Mouse (Mus musculus) heart, embryonic 16.5 days (tissue): ENCODE measurements around the gene Gpatch3. TPM values are rescaled to one million over a fixed set of nuclear protein-coding genes. Genes with fewer than 3 reads are reported as not detected.
A peak's percentile ranks its signal among the peaks of the same experiment; 100 is the strongest.

ENCODE experiments used
- ATAC-seq: fragments of 200-750 bp; cut with Nextera tagmentation; replicated peaks from 2 replicates; pipeline ENCODE4 v1.8.0; 2017; ENCODE audit warnings: moderate number of reproducible peaks; ENCODE audit not compliant: insufficient read depth, low FRiP score; ENCODE audit errors: extremely low read depth
- H3K27ac ChIP-seq: fragments of 300-500 bp; sonication (generic); 2 replicates; pipeline ENCODE4 v1.5.1; 2014; ENCODE audit warnings: mild to moderate bottlenecking, low read length, control low read depth, moderate library complexity
- H3K27me3 ChIP-seq: fragments of 300-500 bp; sonication (generic); 2 replicates; pipeline ENCODE4 v1.6.1; 2014; ENCODE audit warnings: low read length, mixed read lengths; ENCODE audit not compliant: control insufficient read depth, insufficient read depth
- H3K36me3 ChIP-seq: fragments of 300-500 bp; sonication (generic); 2 replicates; pipeline ENCODE4 v1.6.1; 2014; ENCODE audit not compliant: control insufficient read depth, insufficient read depth
- H3K4me1 ChIP-seq: fragments of 300-500 bp; sonication (generic); 2 replicates; pipeline ENCODE4 v1.6.1; 2014; ENCODE audit warnings: low read length, mixed read lengths; ENCODE audit not compliant: control insufficient read depth, insufficient read depth
- H3K4me2 ChIP-seq: fragments of 300-500 bp; sonication (generic); 2 replicates; pipeline ENCODE4 v1.6.1; 2014; ENCODE audit warnings: low read depth, mild to moderate bottlenecking, control low read depth, low read length
- H3K4me3 ChIP-seq: fragments of 300-500 bp; sonication (generic); 2 replicates; pipeline ENCODE4 v1.5.1; 2014; ENCODE audit warnings: mild to moderate bottlenecking, control low read depth, low read length
- H3K9ac ChIP-seq: fragments of 300-500 bp; sonication (generic); 2 replicates; pipeline ENCODE4 v1.6.1; 2014; ENCODE audit warnings: low read length, control low read depth
- H3K9me3 ChIP-seq: fragments of 300-500 bp; sonication (generic); replicated peaks from 2 replicates; pipeline ENCODE4 v1.6.1; 2016; ENCODE audit warnings: low read length; ENCODE audit not compliant: control insufficient read depth
- WGBS: fragments of 180-500 bp; shearing (Covaris S2); extraction: QIAGEN DNeasy Blood & Tissue Kit; methylation state at CpG from one replicate; pipeline ENCODE4 v1.1.7; 2014; 5-methylcytosine and 5-hydroxymethylcytosine counted together
- polyA plus RNA-seq: library from polyadenylated mRNA; unstranded; fragments of >200 nt; fragmentation: Nextera tagmentation; extraction: Ambion mirVana; gene quantifications from 2 replicates; pipeline ENCODE4 v1.2.1, GENCODE M21; 2015

The Gpatch3 gene
- polyA plus RNA-seq, 1 experiment from 2014 or later = 4.6 TPM

GRCm38 (mm10) chr4:133599571-133600073 lies 25.1 kb downstream of the Gpatch3 start:
- Histone ChIP-seq H3K4me2 (peak overlapping the region; percentile 72), H3K9me3 (no peaks in the 10 kb centered on the region), H3K27ac (no peak overlapping the region), H3K4me3 (peak overlapping the region; percentile 53), H3K9ac (peak overlapping the region; percentile 58), H3K4me1 (peaks cover 8% of the 10 kb centered on the region), H3K27me3 (peaks cover 23% of the 10 kb centered on the region), H3K36me3 (peaks cover 2% of the 10 kb centered on the region; the same call in 1 of the 2 replicates)
- under 1% methylated on average over 50 of the region's 50 CpGs for WGBS
- peak; percentile 96 for ATAC-seq

GRCm38 (mm10) chr4:133600306-133600705 lies 25.8 kb downstream of the Gpatch3 start:
- Histone ChIP-seq H3K4me2 (peak overlapping the region; percentile 72), H3K27me3 (peaks cover 23% of the 10 kb centered on the region), H3K4me3 (peak overlapping the region; percentile 53), H3K9ac (peak overlapping the region; percentile 58), H3K4me1 (peaks cover 8% of the 10 kb centered on the region), H3K9me3 (no peaks in the 10 kb centered on the region), H3K27ac (no peak overlapping the region), H3K36me3 (peaks cover 2% of the 10 kb centered on the region; the same call in 1 of the 2 replicates)
- no peak for ATAC-seq
- 12% methylated on average over 9 of the region's 9 CpGs for WGBS

GRCm38 (mm10) chr4:133601721-133602218 lies 27.2 kb downstream of the Gpatch3 start, which contains the start of gene Sfn:
Gene Sfn (minus strand): TSS chr4:133602168.
- H3K27me3 ChIP-seq = peaks cover 23% of the 10 kb centered on the region
- no peaks in the 10 kb centered on the region for H3K9me3 ChIP-seq
- H3K27ac ChIP-seq = no peak within 1 kb of the TSS
- H3K9ac ChIP-seq = no peak within 1 kb of the TSS
- H3K4me1 ChIP-seq = peaks cover 8% of the 10 kb centered on the region
- H3K4me3 ChIP-seq = peak within 1 kb of the TSS; percentile 36
- H3K36me3 ChIP-seq = peaks cover 3% of the 10 kb centered on the region; the same call in 1 of the 2 replicates
- no peak for ATAC-seq
- WGBS = 3% methylated on average over 16 of the region's 16 CpGs
- peak within 1 kb of the TSS; percentile 55 for H3K4me2 ChIP-seq

GRCm38 (mm10) chr4:133603056-133603455 lies 28.5 kb downstream of the Gpatch3 start:
- Histone ChIP-seq H3K4me2 (no peak overlapping the region), H3K36me3 (peaks cover 5% of the 10 kb centered on the region; the same call in 1 of the 2 replicates), H3K4me3 (no peak overlapping the region), H3K4me1 (peaks cover 8% of the 10 kb centered on the region), H3K27ac (no peak overlapping the region), H3K9ac (no peak overlapping the region), H3K9me3 (no peaks in the 10 kb centered on the region), H3K27me3 (peaks cover 23% of the 10 kb centered on the region)
- 86% methylated on average over 5 of the region's 5 CpGs for WGBS
- ATAC-seq = no peak

GRCm38 (mm10) chr4:133604175-133604574 lies 29.6 kb downstream of the Gpatch3 start:
- ATAC-seq = no peak
- peaks cover 16% of the 10 kb centered on the region for H3K27me3 ChIP-seq

GRCm38 (mm10) chr4:133604856-133605255 lies 30.3 kb downstream of the Gpatch3 start:
- H3K9ac ChIP-seq = no peak overlapping the region
- H3K27me3 ChIP-seq = peaks cover 16% of the 10 kb centered on the region
- H3K27ac ChIP-seq = 0 out of 2 replicates have a peak overlapping the region, but pooled peaks have one; percentile 14
- no peak overlapping the region for H3K4me2 ChIP-seq
- no peak overlapping the region for H3K4me3 ChIP-seq
- WGBS = 70% methylated on average over 6 of the region's 6 CpGs
- H3K9me3 ChIP-seq = no peaks in the 10 kb centered on the region
- ATAC-seq = no peak
- H3K36me3 ChIP-seq = peaks cover 9% of the 10 kb centered on the region; the same call in 1 of the 2 replicates
- H3K4me1 ChIP-seq = 0 out of 2 replicates have a peak, but pooled peaks cover 3% of the 10 kb centered on the region

More at GRCm38 (mm10) chr4:133604175-133604574, 29.6 kb downstream of the Gpatch3 start:
- Histone ChIP-seq H3K9ac (no peak overlapping the region), H3K9me3 (no peaks in the 10 kb centered on the region), H3K4me1 (peaks cover 6% of the 10 kb centered on the region), H3K4me2 (no peak overlapping the region), H3K27ac (no peak overlapping the region), H3K4me3 (no peak overlapping the region), H3K36me3 (peaks cover 9% of the 10 kb centered on the region; the same call in 1 of the 2 replicates)
- whole genome bisulfite sequencing = 73% methylated on average over 7 of the region's 7 CpGs

- 63% methylated on average over 9 of the region's 9 CpGs for WGBS
Observed at GRCm38 (mm10) chr4:133605330-133605729, 30.8 kb downstream of the Gpatch3 start.

GRCm38 (mm10) chr4:133607284-133607683 lies 32.7 kb downstream of the Gpatch3 start:
- no peak for ATAC-seq
- WGBS = 75% methylated on average over 10 of the region's 10 CpGs
- Histone ChIP-seq H3K9me3 (peaks cover 4% of the 10 kb centered on the region), H3K36me3 (peaks cover 15% of the 10 kb centered on the region), H3K4me1 (no peaks in the 10 kb centered on the region), H3K4me3 (no peak overlapping the region), H3K4me2 (no peak overlapping the region), H3K27ac (no peak overlapping the region), H3K27me3 (peaks cover 8% of the 10 kb centered on the region), H3K9ac (no peak overlapping the region)

More at GRCm38 (mm10) chr4:133605330-133605729, 30.8 kb downstream of the Gpatch3 start:
- peaks cover 9% of the 10 kb centered on the region; the same call in 1 of the 2 replicates for H3K36me3 ChIP-seq
- H3K27ac ChIP-seq = 0 out of 2 replicates have a peak overlapping the region, but pooled peaks have one; percentile 14
- H3K4me2 ChIP-seq = no peak overlapping the region
- no peak for ATAC-seq
- H3K9ac ChIP-seq = no peak overlapping the region
- no peaks in the 10 kb centered on the region for H3K9me3 ChIP-seq
- H3K4me3 ChIP-seq = no peak overlapping the region
- H3K27me3 ChIP-seq = peaks cover 16% of the 10 kb centered on the region
- no peaks in the 10 kb centered on the region for H3K4me1 ChIP-seq

- peaks cover 4% of the 10 kb centered on the region for H3K9me3 ChIP-seq
- no peak overlapping the region for H3K27ac ChIP-seq
- H3K27me3 ChIP-seq = no peaks in the 10 kb centered on the region
- peaks cover 23% of the 10 kb centered on the region for H3K36me3 ChIP-seq
- no peaks in the 10 kb centered on the region for H3K4me1 ChIP-seq
- no peak overlapping the region for H3K9ac ChIP-seq
- 22% methylated on average over 6 of the region's 6 CpGs for WGBS
- peak; percentile 64 for ATAC-seq
- no peak overlapping the region for H3K4me3 ChIP-seq
- no peak overlapping the region for H3K4me2 ChIP-seq
Observed at GRCm38 (mm10) chr4:133609719-133610118, 35.2 kb downstream of the Gpatch3 start.
